ENCODE assay signal across 10 mouse cellular contexts in genomic region chr13:54797356-54797755, GRCm38 (mm10). TPM values are rescaled to one million over a fixed set of nuclear protein-coding genes. Genes with fewer than 3 reads are reported as not detected.
DNase-seq lines count a peak whose midpoint lies in the region; ATAC-seq and TF ChIP-seq lines count a peak whose summit lies in the region.
"Had no signal": no experiment of that assay in that cellular context is flagged by ENCODE, and none has a peak within 500 bp of the region (broad histone marks: within the 10 kb centered on the region; RNA-seq: fewer than 3 reads in every experiment).

No protein-coding gene starts in this region.

- peak; percentile 79 for DNase-seq in cerebellum, adult 9-10 months
- DNase-seq in cerebellum, postnatal 4 days (ENCODE audit: low spot score in 2 of 2): no peak
- peak; percentile 25 for DNase-seq in liver, adult 2 months (ENCODE audit: extremely low read depth, low read depth, low spot score)
- no peak for DNase-seq in liver
- peak; percentile 67 for DNase-seq in NIH3T3 (ENCODE audit: low read depth)
- DNase-seq in heart, postnatal 4 days: peak; percentile 41
- DNase-seq in gastrocnemius, postnatal 25 days: no peak

- H3K27me3 ChIP-seq in liver, adult 2 months (ENCODE audit: control insufficient read depth, insufficient read depth, low read length): no peaks in the 10 kb centered on the region
- H3K27me3 ChIP-seq in midbrain, embryonic 16.5 days (ENCODE audit: control insufficient read depth, insufficient read depth, low read depth, low read length): no peaks in the 10 kb centered on the region; the same call in none of the 2 replicates

- 0 out of 2 replicates have a peak, but pooled peaks have one; percentile 37 for ATAC-seq in midbrain, embryonic 16.5 days

- H3K79me2 ChIP-seq in liver, adult 2 months (ENCODE audit: control insufficient read depth, insufficient read depth, low read length): no peaks in the 10 kb centered on the region

- H3K4me1 ChIP-seq in liver, adult 2 months (ENCODE audit: control insufficient read depth, insufficient read depth, low read length): no peaks in the 10 kb centered on the region
- no peaks in the 10 kb centered on the region for H3K4me1 ChIP-seq in midbrain, embryonic 16.5 days (ENCODE audit: control insufficient read depth, insufficient read depth, low read length)

- no peak overlapping the region for H3K9ac ChIP-seq in liver, adult 2 months (ENCODE audit: low read depth, low read length)
- H3K9ac ChIP-seq in midbrain, embryonic 16.5 days (ENCODE audit: low read depth, low read length): no peak overlapping the region

- H3K4me2 ChIP-seq in midbrain, embryonic 16.5 days (ENCODE audit: low read length): no peak overlapping the region

- WGBS in liver, adult 2 months: 46% methylated on average over 4 of the region's 4 CpGs
- WGBS in midbrain, embryonic 16.5 days: 43% methylated on average over 4 of the region's 4 CpGs

- no peaks in the 10 kb centered on the region for H3K36me3 ChIP-seq in liver, adult 2 months (ENCODE audit: control insufficient read depth, insufficient read depth, low read length)
- H3K36me3 ChIP-seq in midbrain, embryonic 16.5 days (ENCODE audit: control insufficient read depth, insufficient read depth, low read length): no peaks in the 10 kb centered on the region

- no peak overlapping the region for H3K27ac ChIP-seq in liver, adult 2 months (replicated peaks; ENCODE audit: insufficient read depth, low read depth, low read length)
- no peak overlapping the region for H3K27ac ChIP-seq in midbrain, embryonic 16.5 days (ENCODE audit: low read length)
- H3K27ac ChIP-seq: macrophage had no signal

- H3K4me3 ChIP-seq in liver, adult 2 months (ENCODE audit: insufficient read depth, low read depth, low read length): no peak overlapping the region
- no peak overlapping the region for H3K4me3 ChIP-seq in midbrain, embryonic 16.5 days (ENCODE audit: low read depth, low read length)

- no peaks in the 10 kb centered on the region for H3K9me3 ChIP-seq in midbrain, embryonic 16.5 days (replicated peaks; ENCODE audit: control insufficient read depth, low read length, poor library complexity, severe bottlenecking)

- TF ChIP-seq POLR2A in liver, adult 2 months (IDR thresholded peaks at IDR 0.05; ENCODE audit: extremely low read depth, insufficient read depth, low read length): no peak

- TF ChIP-seq CTCF in liver, adult 2 months (IDR thresholded peaks at IDR 0.05; ENCODE audit: low read depth, low read length): peak; percentile 66

RNA-seq across cellular contexts. Expression of gene Tspan17, which starts 8.2 kb away (rescaled TPM):
- total RNA-seq in liver, adult 2 months (2014; rRNA removed): 0.74 and 0.94 TPM in 2 replicates
- polyA plus RNA-seq in liver, adult 2 months (2012; rRNA removed): 1.4 and 2.4 TPM in 2 replicates
- 10 to 100 TPM in 1 of 2 experiments, 1 to 10 TPM in 1; 9.1 to 12.8 TPM for total RNA-seq in heart, postnatal 4 days (2021)
- polyA plus RNA-seq in midbrain, embryonic 16.5 days (2015; fragmentation: Nextera tagmentation; extraction: Ambion mirVana): 60.1 and 67.7 TPM in 2 replicates
- 10 to 100 TPM; 14.2 to 18.0 TPM for total RNA-seq in gastrocnemius, postnatal 25 days (2021)

RNA-seq across cellular contexts. Expression of gene Eif4e1b, which starts 13.6 kb away (rescaled TPM):
- not detected in 2 replicates for total RNA-seq in liver, adult 2 months (2014; rRNA removed)
- not detected in 2 replicates for polyA plus RNA-seq in liver, adult 2 months (2012; rRNA removed)
- not detected for total RNA-seq in heart, postnatal 4 days (2021)
- not detected in 2 replicates for polyA plus RNA-seq in midbrain, embryonic 16.5 days (2015; fragmentation: Nextera tagmentation; extraction: Ambion mirVana)
- total RNA-seq in gastrocnemius, postnatal 25 days (2021): not detected
- polyA plus RNA-seq: heart, embryonic 16.5 days; macrophage had no signal

RNA-seq across cellular contexts. Expression of gene Sncb, which starts 31.0 kb away (rescaled TPM):
- not detected in 2 replicates for total RNA-seq in liver, adult 2 months (2014; rRNA removed)
- not detected in 2 replicates for polyA plus RNA-seq in liver, adult 2 months (2012; rRNA removed)
- total RNA-seq in heart, postnatal 4 days (2021): not detected
- 68.2 and 97.6 TPM in 2 replicates for polyA plus RNA-seq in midbrain, embryonic 16.5 days (2015; fragmentation: Nextera tagmentation; extraction: Ambion mirVana)
- not detected for total RNA-seq in gastrocnemius, postnatal 25 days (2021)
- polyA plus RNA-seq: heart, embryonic 16.5 days; macrophage had no signal

RNA-seq across cellular contexts. Expression of gene Gprin1, which starts 47.7 kb away (rescaled TPM):
- total RNA-seq in liver, adult 2 months (2014; rRNA removed): not detected in 2 replicates
- not detected in 2 replicates for polyA plus RNA-seq in liver, adult 2 months (2012; rRNA removed)
- total RNA-seq in heart, postnatal 4 days (2021): under 1 TPM; 0.10 to 0.11 TPM
- polyA plus RNA-seq in midbrain, embryonic 16.5 days (2015; fragmentation: Nextera tagmentation; extraction: Ambion mirVana): 5.5 and 6.6 TPM in 2 replicates
- not detected for total RNA-seq in gastrocnemius, postnatal 25 days (2021)
- polyA plus RNA-seq: heart, embryonic 16.5 days; macrophage had no signal

Comparison
In these comparisons a context has a peak if more than half of its experiments do, and no peak if none do; other contexts are left out.
1. DNase-seq: peak in cerebellum, adult 9-10 months (single experiment), liver, adult 2 months (single experiment), NIH3T3 (single experiment) and heart, postnatal 4 days (single experiment); none in cerebellum, postnatal 4 days (0 of 2), liver (single experiment) and gastrocnemius, postnatal 25 days (single experiment).